25 mouse cellular contexts compared by ENCODE assay signal in genomic region chr6:149153473-149154115, GRCm38 (mm10). TPM values are rescaled to one million over a fixed set of nuclear protein-coding genes. Genes with fewer than 3 reads are reported as not detected.
A peak's percentile ranks its signal among the peaks of the same experiment; 100 is the strongest.
DNase-seq lines count a peak whose midpoint lies in the region; ATAC-seq and TF ChIP-seq lines count a peak whose summit lies in the region.
"Had no signal": no experiment of that assay in that cellular context is flagged by ENCODE, and none has a peak within 500 bp of the region (broad histone marks: within the 10 kb centered on the region; RNA-seq: fewer than 3 reads in every experiment).

No protein-coding gene starts in this region.

- H3K9ac ChIP-seq in hindbrain, embryonic 12.5 days: no peak overlapping the region
- no peak overlapping the region for H3K9ac ChIP-seq in lung, embryonic 16.5 days (ENCODE audit: low read length)
- H3K9ac ChIP-seq in intestine, postnatal 0 days (ENCODE audit: low read depth, low read length): no peak overlapping the region
- no peak overlapping the region for H3K9ac ChIP-seq in stomach, embryonic 15.5 days
- H3K9ac ChIP-seq: embryonic facial prominence, embryonic 12.5 days; liver, embryonic 15.5 days had no signal

- no peak for ATAC-seq in hindbrain, embryonic 12.5 days (ENCODE audit: low FRiP score)
- ATAC-seq in lung, embryonic 16.5 days (ENCODE audit: low read depth): peak; percentile 52; the same call in 1 of the 2 replicates
- no peak for ATAC-seq in intestine, postnatal 0 days
- no peak for ATAC-seq in stomach, embryonic 15.5 days (ENCODE audit: insufficient read depth, low FRiP score, low read depth)
- no peak for ATAC-seq in activated CD4-positive, CD25-positive, alpha-beta regulatory T cell, adult 4 months
- no peak for ATAC-seq in megakaryocyte-erythroid progenitor cell, adult 5-6 weeks (replicated peaks; ENCODE audit: low FRiP score, low TSS enrichment, poor library complexity, severe bottlenecking)

- H3K36me3 ChIP-seq in hindbrain, embryonic 10.5 days: peaks cover 42% of the 10 kb centered on the region
- peaks cover 25% of the 10 kb centered on the region for H3K36me3 ChIP-seq in hindbrain, embryonic 12.5 days
- H3K36me3 ChIP-seq in lung, embryonic 16.5 days (ENCODE audit: control insufficient read depth, insufficient read depth, low read length): peaks cover 16% of the 10 kb centered on the region
- H3K36me3 ChIP-seq in intestine, postnatal 0 days (ENCODE audit: control insufficient read depth, insufficient read depth): peaks cover 7% of the 10 kb centered on the region; the same call in 1 of the 2 replicates
- H3K36me3 ChIP-seq in stomach, embryonic 15.5 days: peaks cover 3% of the 10 kb centered on the region; the same call in 1 of the 2 replicates
- H3K36me3 ChIP-seq: liver, embryonic 15.5 days had no signal

- TF ChIP-seq CTCF in intestine, postnatal 0 days (IDR thresholded peaks at IDR 0.05; ENCODE audit: low read depth): peak; percentile 54

- H3K27ac ChIP-seq in hindbrain, embryonic 10.5 days: peak overlapping the region; percentile 40; the same call in 1 of the 2 replicates
- H3K27ac ChIP-seq in hindbrain, embryonic 12.5 days: no peak overlapping the region
- H3K27ac ChIP-seq in lung, embryonic 16.5 days (ENCODE audit: low read length): peak overlapping the region; percentile 15
- no peak overlapping the region for H3K27ac ChIP-seq in intestine, postnatal 0 days (ENCODE audit: low read depth, low read length)
- peak overlapping the region; percentile 71 for H3K27ac ChIP-seq in stomach, embryonic 15.5 days
- H3K27ac ChIP-seq: embryonic facial prominence, embryonic 12.5 days; liver, embryonic 15.5 days had no signal

- no peaks in the 10 kb centered on the region for H3K9me3 ChIP-seq in hindbrain, embryonic 10.5 days
- H3K9me3 ChIP-seq in hindbrain, embryonic 12.5 days (replicated peaks): no peaks in the 10 kb centered on the region
- no peaks in the 10 kb centered on the region for H3K9me3 ChIP-seq in lung, embryonic 16.5 days (ENCODE audit: control insufficient read depth, low read length)
- H3K9me3 ChIP-seq in intestine, postnatal 0 days (ENCODE audit: control insufficient read depth): no peaks in the 10 kb centered on the region
- no peaks in the 10 kb centered on the region for H3K9me3 ChIP-seq in stomach, embryonic 15.5 days
- H3K9me3 ChIP-seq: embryonic facial prominence, embryonic 12.5 days; liver, embryonic 15.5 days had no signal

- H3K4me2 ChIP-seq in hindbrain, embryonic 12.5 days (replicated peaks): no peak overlapping the region
- H3K4me2 ChIP-seq in lung, embryonic 16.5 days (ENCODE audit: low read depth, low read length): no peak overlapping the region
- no peak overlapping the region for H3K4me2 ChIP-seq in intestine, postnatal 0 days (replicated peaks; ENCODE audit: low read depth)
- no peak overlapping the region for H3K4me2 ChIP-seq in stomach, embryonic 15.5 days
- H3K4me2 ChIP-seq: embryonic facial prominence, embryonic 12.5 days; heart, embryonic 11.5 days; liver, embryonic 15.5 days had no signal

- no peak for DNase-seq in hindbrain, embryonic 10.5 days (ENCODE audit: low spot score)
- no peak for DNase-seq in lung, postnatal 10 days
- DNase-seq: cerebellum, adult 8-10 months; gastrocnemius, postnatal 10 days; heart, postnatal 4 days; right cerebral cortex, adult 18-20 months; thymus, postnatal 25 days had no signal

- no peak overlapping the region for H3K4me3 ChIP-seq in hindbrain, embryonic 10.5 days
- no peak overlapping the region for H3K4me3 ChIP-seq in hindbrain, embryonic 12.5 days
- H3K4me3 ChIP-seq in lung, embryonic 16.5 days (ENCODE audit: low read length): no peak overlapping the region
- H3K4me3 ChIP-seq in intestine, postnatal 0 days (ENCODE audit: low read depth, low read length): no peak overlapping the region
- H3K4me3 ChIP-seq in stomach, embryonic 15.5 days (replicated peaks): no peak overlapping the region
- H3K4me3 ChIP-seq: embryonic facial prominence, embryonic 12.5 days; liver, embryonic 15.5 days had no signal

- 48% methylated on average over 6 of the region's 6 CpGs for WGBS in hindbrain, embryonic 10.5 days
- WGBS in hindbrain, embryonic 12.5 days: 44% methylated on average over 6 of the region's 6 CpGs
- 29% methylated on average over 6 of the region's 6 CpGs for WGBS in lung, embryonic 16.5 days
- 35% methylated on average over 6 of the region's 6 CpGs for WGBS in intestine, postnatal 0 days
- WGBS in stomach, embryonic 15.5 days: 33% methylated on average over 6 of the region's 6 CpGs

- no peaks in the 10 kb centered on the region for H3K27me3 ChIP-seq in hindbrain, embryonic 10.5 days (ENCODE audit: insufficient read depth, poor library complexity, severe bottlenecking)
- no peaks in the 10 kb centered on the region for H3K27me3 ChIP-seq in hindbrain, embryonic 12.5 days
- no peaks in the 10 kb centered on the region for H3K27me3 ChIP-seq in lung, embryonic 16.5 days (ENCODE audit: control insufficient read depth, insufficient read depth, low read depth, low read length)
- no peaks in the 10 kb centered on the region for H3K27me3 ChIP-seq in intestine, postnatal 0 days (replicated peaks; ENCODE audit: control insufficient read depth, insufficient read depth, low read length)
- H3K27me3 ChIP-seq in stomach, embryonic 15.5 days (replicated peaks): no peaks in the 10 kb centered on the region
- H3K27me3 ChIP-seq: embryonic facial prominence, embryonic 12.5 days; liver, embryonic 15.5 days had no signal

- peaks cover 12% of the 10 kb centered on the region for H3K4me1 ChIP-seq in hindbrain, embryonic 10.5 days (replicated peaks)
- no peaks in the 10 kb centered on the region for H3K4me1 ChIP-seq in hindbrain, embryonic 12.5 days
- H3K4me1 ChIP-seq in lung, embryonic 16.5 days (replicated peaks; ENCODE audit: control insufficient read depth, insufficient read depth, low read length): peaks cover 13% of the 10 kb centered on the region
- no peaks in the 10 kb centered on the region for H3K4me1 ChIP-seq in intestine, postnatal 0 days (replicated peaks; ENCODE audit: control insufficient read depth, insufficient read depth, low read length)
- peaks cover 5% of the 10 kb centered on the region; the same call in 1 of the 2 replicates for H3K4me1 ChIP-seq in stomach, embryonic 15.5 days

RNA-seq across cellular contexts. Expression of gene Etfbkmt, which starts 13.9 kb away (rescaled TPM):
- 8.8 and 10.7 TPM in 2 replicates for polyA plus RNA-seq in hindbrain, embryonic 10.5 days (2016; fragmentation: Nextera tagmentation; extraction: Ambion mirVana)
- 8.5 and 8.8 TPM in 2 replicates for polyA plus RNA-seq in hindbrain, embryonic 12.5 days (2016; fragmentation: Nextera tagmentation; extraction: Ambion mirVana)
- 17.3 and 18.5 TPM in 2 replicates for polyA plus RNA-seq in lung, embryonic 16.5 days (2015; fragmentation: Nextera tagmentation; extraction: Ambion mirVana)
- 8.3 and 11.6 TPM in 2 replicates for polyA plus RNA-seq in intestine, postnatal 0 days (2015; fragmentation: Nextera tagmentation; extraction: Ambion mirVana)
- 16.7 and 20.4 TPM in 2 replicates for polyA plus RNA-seq in stomach, embryonic 15.5 days (2015; fragmentation: Nextera tagmentation; extraction: Ambion mirVana)
- polyA plus RNA-seq in activated CD4-positive, CD25-positive, alpha-beta regulatory T cell, adult 4 months (2017; shearing (Covaris generic)): 10 to 100 TPM; 75.2 to 93.2 TPM
- 15.1 and 18.6 TPM in 2 replicates for total RNA-seq in megakaryocyte-erythroid progenitor cell, adult 5-6 weeks (2014; fragmentation: Nextera tagmentation)
- total RNA-seq in megakaryocyte-erythroid progenitor cell, adult 5-6 weeks (2017): 25.2 and 28.4 TPM in 2 replicates

RNA-seq across cellular contexts. Expression of gene Gm10203, which starts 23.6 kb away (rescaled TPM):
- not detected in 2 replicates for polyA plus RNA-seq in hindbrain, embryonic 10.5 days (2016; fragmentation: Nextera tagmentation; extraction: Ambion mirVana)
- not detected in 2 replicates for polyA plus RNA-seq in hindbrain, embryonic 12.5 days (2016; fragmentation: Nextera tagmentation; extraction: Ambion mirVana)
- polyA plus RNA-seq in lung, embryonic 16.5 days (2015; fragmentation: Nextera tagmentation; extraction: Ambion mirVana): not detected in 2 replicates
- polyA plus RNA-seq in intestine, postnatal 0 days (2015; fragmentation: Nextera tagmentation; extraction: Ambion mirVana): not detected in 2 replicates
- polyA plus RNA-seq in stomach, embryonic 15.5 days (2015; fragmentation: Nextera tagmentation; extraction: Ambion mirVana): not detected in 2 replicates
- not detected for polyA plus RNA-seq in activated CD4-positive, CD25-positive, alpha-beta regulatory T cell, adult 4 months (2017; shearing (Covaris generic))
- not detected in 2 replicates for total RNA-seq in megakaryocyte-erythroid progenitor cell, adult 5-6 weeks (2014; fragmentation: Nextera tagmentation)
- not detected in 2 replicates for total RNA-seq in megakaryocyte-erythroid progenitor cell, adult 5-6 weeks (2017)
- total RNA-seq: adrenal gland, postnatal 4 days; common myeloid progenitor, adult 5-6 weeks; ES-E14; gastrocnemius, postnatal 10 days; heart, postnatal 4 days; layer of hippocampus, adult 18-20 months; left cerebral cortex, adult 18-20 months; megakaryocyte, adult 5-6 weeks had no signal
- polyA plus RNA-seq: C2C12; embryonic facial prominence, embryonic 12.5 days; heart, embryonic 11.5 days; kidney, embryonic 14.5 days; limb, embryonic 11.5 days; liver, embryonic 15.5 days had no signal

RNA-seq across cellular contexts. Expression of gene Amn1, which starts 34.9 kb away (rescaled TPM):
- 51.9 and 70.0 TPM in 2 replicates for polyA plus RNA-seq in hindbrain, embryonic 10.5 days (2016; fragmentation: Nextera tagmentation; extraction: Ambion mirVana)
- polyA plus RNA-seq in hindbrain, embryonic 12.5 days (2016; fragmentation: Nextera tagmentation; extraction: Ambion mirVana): 79.8 and 82.9 TPM in 2 replicates
- polyA plus RNA-seq in lung, embryonic 16.5 days (2015; fragmentation: Nextera tagmentation; extraction: Ambion mirVana): 25.9 and 34.5 TPM in 2 replicates
- polyA plus RNA-seq in intestine, postnatal 0 days (2015; fragmentation: Nextera tagmentation; extraction: Ambion mirVana): 17.4 and 20.5 TPM in 2 replicates
- 28.2 and 28.8 TPM in 2 replicates for polyA plus RNA-seq in stomach, embryonic 15.5 days (2015; fragmentation: Nextera tagmentation; extraction: Ambion mirVana)
- polyA plus RNA-seq in activated CD4-positive, CD25-positive, alpha-beta regulatory T cell, adult 4 months (2017; shearing (Covaris generic)): 10 to 100 TPM; 17.2 to 31.1 TPM
- total RNA-seq in megakaryocyte-erythroid progenitor cell, adult 5-6 weeks (2014; fragmentation: Nextera tagmentation): 7.7 and 18.7 TPM in 2 replicates
- total RNA-seq in megakaryocyte-erythroid progenitor cell, adult 5-6 weeks (2017): 2.6 and 8.6 TPM in 2 replicates

RNA-seq across cellular contexts. Expression of gene Dennd5b, which starts 52.1 kb away (rescaled TPM):
- polyA plus RNA-seq in hindbrain, embryonic 10.5 days (2016; fragmentation: Nextera tagmentation; extraction: Ambion mirVana): 10.5 and 11.0 TPM in 2 replicates
- polyA plus RNA-seq in hindbrain, embryonic 12.5 days (2016; fragmentation: Nextera tagmentation; extraction: Ambion mirVana): 19.1 and 20.2 TPM in 2 replicates
- 5.2 and 5.3 TPM in 2 replicates for polyA plus RNA-seq in lung, embryonic 16.5 days (2015; fragmentation: Nextera tagmentation; extraction: Ambion mirVana)
- polyA plus RNA-seq in intestine, postnatal 0 days (2015; fragmentation: Nextera tagmentation; extraction: Ambion mirVana): 9.6 and 12.7 TPM in 2 replicates
- 5.8 TPM in 2 replicates for polyA plus RNA-seq in stomach, embryonic 15.5 days (2015; fragmentation: Nextera tagmentation; extraction: Ambion mirVana)
- polyA plus RNA-seq in activated CD4-positive, CD25-positive, alpha-beta regulatory T cell, adult 4 months (2017; shearing (Covaris generic)): under 1 TPM; 0.45 to 0.98 TPM
- 1.1 and 2.3 TPM in 2 replicates for total RNA-seq in megakaryocyte-erythroid progenitor cell, adult 5-6 weeks (2014; fragmentation: Nextera tagmentation)
- total RNA-seq in megakaryocyte-erythroid progenitor cell, adult 5-6 weeks (2017): 0.19 and 2.2 TPM in 2 replicates

Comparison
In these comparisons a context has a peak if more than half of its experiments do, and no peak if none do; other contexts are left out.
1. H3K27ac ChIP-seq: peak in hindbrain, embryonic 10.5 days (single experiment), lung, embryonic 16.5 days (single experiment) and stomach, embryonic 15.5 days (single experiment); none in hindbrain, embryonic 12.5 days (single experiment) and intestine, postnatal 0 days (single experiment).